Mouse (Mus musculus): ENCODE measurements around the gene Mier3.
"Not testable (repeated sequence)": the region's sequence is repeated elsewhere in the genome, so short reads cannot be mapped to it uniquely, and the experiment has no call there.

Gene Mier3

GRCm38 (mm10) chr13:111687285-111687781, 6.6 kb downstream of the Mier3 start:
- DNase-seq (ENCODE audit: low read depth, low spot score), result no peak

GRCm38 (mm10) chr13:111703396-111703795, 22.6 kb downstream of the Mier3 start:
- DNase-seq (ENCODE audit: low read depth, low spot score), result no peak

- not testable (repeated sequence) for DNase-seq (ENCODE audit: low read depth, low spot score)
Observed at GRCm38 (mm10) chr13:111703952-111704351, 23.2 kb downstream of the Mier3 start.

GRCm38 (mm10) chr13:111710531-111710930, 29.8 kb downstream of the Mier3 start:
- DNase-seq (ENCODE audit: low read depth, low spot score), result no peak

- DNase-seq (ENCODE audit: low read depth, low spot score), result no peak
Observed at GRCm38 (mm10) chr13:111719726-111720125, 38.9 kb downstream of the Mier3 start.

GRCm38 (mm10) chr13:111724811-111725164, 44.0 kb downstream of the Mier3 start:
- DNase-seq (ENCODE audit: low read depth, low spot score), result no peak

- peak; percentile 88 for DNase-seq (ENCODE audit: low read depth, low spot score)
Observed at GRCm38 (mm10) chr13:111725165-111726077, 44.6 kb downstream of the Mier3 start.

- no peak for DNase-seq (ENCODE audit: low read depth, low spot score)
Observed at GRCm38 (mm10) chr13:111726898-111727297, 46.1 kb downstream of the Mier3 start.

- DNase-seq (ENCODE audit: low read depth, low spot score), result no peak
Observed at GRCm38 (mm10) chr13:111741204-111741990, 60.6 kb downstream of the Mier3 start.

GRCm38 (mm10) chr13:111741991-111742615, 61.3 kb downstream of the Mier3 start:
- DNase-seq (ENCODE audit: low read depth, low spot score), result peak; percentile 54

- DNase-seq (ENCODE audit: low read depth, low spot score), result no peak
Observed at GRCm38 (mm10) chr13:111744233-111745000, 63.6 kb downstream of the Mier3 start.

GRCm38 (mm10) chr13:111745216-111745615, 64.4 kb downstream of the Mier3 start:
- no peak for DNase-seq (ENCODE audit: low read depth, low spot score)

GRCm38 (mm10) chr13:111746831-111747230, 66.1 kb downstream of the Mier3 start:
- no peak for DNase-seq (ENCODE audit: low read depth, low spot score)

- DNase-seq (ENCODE audit: low read depth, low spot score), result no peak
Observed at GRCm38 (mm10) chr13:111748301-111749062, 67.7 kb downstream of the Mier3 start.

- no peak for DNase-seq (ENCODE audit: low read depth, low spot score)
Observed at GRCm38 (mm10) chr13:111753321-111753720, 72.5 kb downstream of the Mier3 start.

GRCm38 (mm10) chr13:111755377-111755776, 74.6 kb downstream of the Mier3 start:
- no peak for DNase-seq (ENCODE audit: low read depth, low spot score)

GRCm38 (mm10) chr13:111755937-111756336, 75.2 kb downstream of the Mier3 start:
- no peak for DNase-seq (ENCODE audit: low read depth, low spot score)

- DNase-seq (ENCODE audit: low read depth, low spot score), result no peak
Observed at GRCm38 (mm10) chr13:111756986-111757385, 76.2 kb downstream of the Mier3 start.

- DNase-seq (ENCODE audit: low read depth, low spot score), result no peak
Observed at GRCm38 (mm10) chr13:111762526-111762925, 81.7 kb downstream of the Mier3 start.
